Mouse (Mus musculus) hindbrain, embryonic 14.5 days (tissue): ENCODE measurements around the gene Rora. TPM values are rescaled to one million over a fixed set of nuclear protein-coding genes. Genes with fewer than 3 reads are reported as not detected.

Experiments
- ATAC-seq: fragments of 200-750 bp; cut with Nextera tagmentation; 2 replicates; pipeline ENCODE4 v1.8.0; 2017; ENCODE audit warnings: moderate number of reproducible peaks, mild to moderate bottlenecking, moderate TSS enrichment, moderate library complexity; ENCODE audit not compliant: low FRiP score
- DNase-seq: peaks from one replicate; pipeline ENCODE4 v3.0.0-alpha.2; 2015; ENCODE audit warnings: low spot score
- H3K27ac ChIP-seq: fragments of 300-500 bp; sonication (generic); 2 replicates; pipeline ENCODE4 v1.5.1; 2014; ENCODE audit warnings: mild to moderate bottlenecking, moderate library complexity
- H3K27me3 ChIP-seq: fragments of 300-500 bp; sonication (generic); 2 replicates; pipeline ENCODE4 v1.6.1; 2014; ENCODE audit warnings: mild to moderate bottlenecking, low read length, mixed read lengths; ENCODE audit not compliant: control insufficient read depth, insufficient read depth
- H3K36me3 ChIP-seq: fragments of 300-500 bp; sonication (generic); replicated peaks from 2 replicates; pipeline ENCODE4 v1.6.1; 2014; ENCODE audit not compliant: control insufficient read depth, insufficient read depth
- H3K4me1 ChIP-seq: fragments of 300-500 bp; sonication (generic); replicated peaks from 2 replicates; pipeline ENCODE4 v1.6.1; 2014; ENCODE audit warnings: antibody characterized with exemption, low read length, mixed read lengths; ENCODE audit not compliant: control insufficient read depth, insufficient read depth
- H3K4me2 ChIP-seq: fragments of 300-500 bp; sonication (generic); replicated peaks from 2 replicates; pipeline ENCODE4 v1.6.1; 2014; ENCODE audit warnings: mild to moderate bottlenecking, moderate library complexity
- H3K4me3 ChIP-seq: fragments of 300-500 bp; sonication (generic); replicated peaks from 2 replicates; pipeline ENCODE4 v1.5.1; 2014; ENCODE audit warnings: mild to moderate bottlenecking, low read length
- H3K9ac ChIP-seq: fragments of 300-500 bp; sonication (generic); 2 replicates; pipeline ENCODE4 v1.6.1; 2014
- H3K9me3 ChIP-seq: fragments of 300-500 bp; sonication (generic); 2 replicates; pipeline ENCODE4 v1.6.1; 2016; ENCODE audit warnings: low read length; ENCODE audit not compliant: control insufficient read depth
- WGBS: fragments of 180-500 bp; shearing (Covaris S2); extraction: QIAGEN DNeasy Blood & Tissue Kit; methylation state at CpG from one replicate; pipeline ENCODE4 v1.1.7; 2014; 5-methylcytosine and 5-hydroxymethylcytosine counted together
- polyA plus RNA-seq: library from polyadenylated mRNA; unstranded; fragments of >200 nt; fragmentation: Nextera tagmentation; extraction: Ambion mirVana; gene quantifications from 2 replicates; pipeline ENCODE4 v1.2.1, GENCODE M21; 2014

The Rora gene
- polyA plus RNA-seq, 1 experiment from 2014 or later, result 22.0 TPM

DNA sequence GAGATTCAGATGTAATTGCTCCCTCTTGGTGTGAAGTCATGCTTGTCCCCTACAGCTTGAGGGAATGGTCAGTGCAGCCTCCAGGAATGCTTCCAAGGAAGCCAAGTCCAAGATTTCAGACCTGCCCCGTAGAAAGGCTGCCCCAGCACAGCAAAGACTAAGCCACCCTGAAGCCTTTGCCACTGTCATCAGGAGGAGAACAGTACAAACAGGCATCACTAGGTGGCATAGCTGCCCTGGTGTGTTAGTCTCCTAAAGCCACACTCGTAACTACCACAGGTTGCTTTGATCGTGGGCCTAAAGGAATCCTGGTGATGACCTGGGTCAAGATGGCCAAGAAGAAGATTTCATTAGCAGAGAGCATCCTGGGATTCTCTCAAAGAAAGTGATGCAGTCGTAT is 176.3 kb downstream of the Rora start:
- DNase-seq, result no peak
- Histone ChIP-seq H3K4me1 (no peaks in the 10 kb centered on the region), H3K27me3 (no peaks in the 10 kb centered on the region), H3K36me3 (no peaks in the 10 kb centered on the region), H3K27ac (no peak overlapping the region), H3K4me3 (no peak overlapping the region), H3K4me2 (no peak overlapping the region), H3K9me3 (no peaks in the 10 kb centered on the region), H3K9ac (no peak overlapping the region)
- ATAC-seq, result no peak
- 75% methylated on average over 4 of the region's 4 CpGs for WGBS

DNA sequence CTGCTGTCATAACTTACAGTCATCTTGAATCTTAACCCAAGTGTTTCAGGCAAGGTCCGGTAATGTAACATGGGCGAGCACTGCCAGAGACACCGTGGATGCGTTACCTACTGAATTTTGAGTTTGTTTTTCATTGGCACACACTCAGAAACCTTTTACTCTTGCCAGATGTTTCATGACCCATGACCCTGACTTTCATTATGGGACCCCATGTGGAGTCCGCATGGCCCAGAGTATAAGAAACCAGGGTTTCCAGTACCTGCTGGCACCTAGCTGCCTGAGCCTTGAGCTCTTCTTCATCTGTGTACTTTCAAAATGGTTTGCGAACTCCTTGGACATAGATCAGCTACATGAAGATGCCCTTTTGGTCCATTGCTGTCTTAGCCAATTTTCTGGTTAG is 179.7 kb downstream of the Rora start:
- H3K4me3 ChIP-seq, result no peak overlapping the region
- H3K27ac ChIP-seq, result no peak overlapping the region
- 88% methylated on average over 6 of the region's 6 CpGs for WGBS
- no peak overlapping the region for H3K9ac ChIP-seq
- H3K9me3 ChIP-seq, result no peaks in the 10 kb centered on the region
- H3K4me2 ChIP-seq, result no peak overlapping the region
- DNase-seq, result no peak
- no peaks in the 10 kb centered on the region for H3K36me3 ChIP-seq
- H3K4me1 ChIP-seq, result no peaks in the 10 kb centered on the region
- no peak for ATAC-seq
- no peaks in the 10 kb centered on the region for H3K27me3 ChIP-seq

DNA sequence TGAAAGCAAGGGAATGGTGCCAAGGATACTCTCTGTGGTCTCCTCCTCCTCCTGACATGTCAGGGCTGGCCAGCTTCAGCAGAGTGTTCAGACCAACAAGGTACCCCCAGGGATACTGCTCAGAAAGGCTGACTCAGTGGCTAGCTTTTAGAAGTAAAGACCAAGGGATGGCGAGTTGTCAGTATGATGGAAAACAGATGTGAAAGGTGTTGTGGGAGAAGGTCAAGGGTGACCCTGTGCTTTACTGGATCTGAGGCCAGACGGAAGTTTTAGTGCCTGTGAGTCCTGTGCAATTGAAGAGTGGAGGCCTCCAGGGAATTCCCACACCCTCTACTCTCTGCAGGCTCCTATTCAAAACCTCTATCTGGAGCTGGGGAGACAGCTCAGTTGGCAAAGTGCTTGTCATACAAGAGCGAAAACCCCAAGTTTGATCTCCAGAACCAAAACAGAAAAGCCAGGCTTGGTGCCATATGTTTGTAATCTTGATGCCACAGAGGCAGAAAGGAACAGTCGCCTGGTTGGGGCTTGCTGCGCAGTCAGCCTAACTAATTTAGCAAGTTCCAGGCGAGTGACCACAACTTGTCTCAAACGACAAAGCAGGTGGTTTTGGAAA is 181.6 kb downstream of the Rora start:
- Histone ChIP-seq H3K36me3 (no peaks in the 10 kb centered on the region), H3K4me3 (no peak overlapping the region), H3K27me3 (no peaks in the 10 kb centered on the region), H3K9ac (no peak overlapping the region), H3K27ac (no peak overlapping the region), H3K4me2 (no peak overlapping the region), H3K4me1 (no peaks in the 10 kb centered on the region), H3K9me3 (no peaks in the 10 kb centered on the region)
- 81% methylated on average over 7 of the region's 7 CpGs for WGBS
- DNase-seq (no peak), ATAC-seq (no peak)

DNA sequence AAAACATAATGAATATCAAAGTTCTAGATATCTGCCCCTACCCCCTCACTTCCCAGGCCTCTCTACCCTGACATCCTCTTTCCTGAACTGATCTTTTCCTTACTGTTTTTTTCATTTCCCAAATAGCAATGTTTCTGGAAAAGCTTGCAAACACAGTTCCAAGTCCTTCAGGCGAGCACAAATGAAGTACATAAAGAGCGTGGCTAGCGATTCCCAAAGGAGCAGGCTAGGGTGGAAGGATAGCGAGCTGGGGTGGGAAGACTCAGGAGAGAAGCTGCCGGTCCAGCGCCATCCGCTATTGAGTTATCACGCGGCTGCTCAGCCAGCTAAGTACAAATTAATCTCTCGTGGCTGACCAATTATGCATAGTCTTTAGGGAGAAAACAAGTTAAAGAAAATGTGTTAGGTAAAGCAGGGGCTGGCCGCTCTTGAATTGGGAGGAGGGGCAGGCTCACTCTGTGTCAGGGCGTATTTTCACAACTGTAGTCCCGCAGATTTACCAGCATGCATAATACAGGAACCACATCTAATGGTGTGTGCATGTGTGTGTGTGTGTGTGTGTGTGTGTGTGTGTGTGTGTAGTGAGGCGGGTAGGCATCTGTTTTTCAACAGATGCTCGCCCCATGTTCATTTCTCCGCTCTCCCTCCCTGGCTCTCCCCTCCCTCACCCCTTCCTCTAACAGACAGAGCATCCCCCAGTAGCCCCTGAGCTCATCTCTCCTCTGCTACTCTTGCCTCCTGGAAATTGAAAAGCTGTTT is 188.7 kb downstream of the Rora start:
- DNase-seq (no peak), ATAC-seq (peak; percentile 46; the same call in 1 of the 2 replicates)
- Histone ChIP-seq H3K27ac (peak overlapping the region; percentile 2; the same call in 1 of the 2 replicates), H3K4me3 (no peak overlapping the region), H3K4me1 (0 out of 2 replicates have a peak, but pooled peaks cover 9% of the 10 kb centered on the region), H3K9ac (no peak overlapping the region), H3K9me3 (no peaks in the 10 kb centered on the region), H3K4me2 (peak overlapping the region; percentile 13), H3K36me3 (no peaks in the 10 kb centered on the region), H3K27me3 (no peaks in the 10 kb centered on the region)
- WGBS, result 26% methylated on average over 16 of the region's 16 CpGs

DNA sequence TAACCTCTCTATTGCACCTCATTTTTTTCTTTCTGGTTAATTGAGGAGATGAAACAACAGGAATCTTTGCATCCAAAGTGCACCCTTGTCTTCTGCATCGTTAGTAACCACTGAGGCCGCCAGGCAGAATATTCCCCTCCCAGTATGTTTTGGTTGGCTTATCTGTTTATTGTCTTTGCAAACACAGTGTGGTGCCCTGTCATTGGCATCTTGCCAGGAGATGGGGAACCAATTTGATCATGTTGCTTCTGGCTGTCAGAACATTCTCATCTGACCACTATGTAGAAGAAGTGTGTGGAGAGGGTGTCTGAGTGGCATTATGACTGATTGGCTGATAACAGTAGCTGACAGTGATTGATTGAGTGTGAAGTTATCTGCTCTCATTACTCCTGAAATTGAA is 192.0 kb downstream of the Rora start:
- H3K4me3 ChIP-seq, result no peak overlapping the region
- H3K27me3 ChIP-seq, result no peaks in the 10 kb centered on the region
- no peak overlapping the region for H3K27ac ChIP-seq
- WGBS, result 35% methylated on average over 2 of the region's 2 CpGs
- ATAC-seq (0 out of 2 replicates have a peak, but pooled peaks have one; percentile 24), DNase-seq (no peak)
- H3K4me1 ChIP-seq, result 0 out of 2 replicates have a peak, but pooled peaks cover 9% of the 10 kb centered on the region
- H3K36me3 ChIP-seq, result no peaks in the 10 kb centered on the region
- no peak overlapping the region for H3K4me2 ChIP-seq
- no peak overlapping the region for H3K9ac ChIP-seq
- no peaks in the 10 kb centered on the region for H3K9me3 ChIP-seq

DNA sequence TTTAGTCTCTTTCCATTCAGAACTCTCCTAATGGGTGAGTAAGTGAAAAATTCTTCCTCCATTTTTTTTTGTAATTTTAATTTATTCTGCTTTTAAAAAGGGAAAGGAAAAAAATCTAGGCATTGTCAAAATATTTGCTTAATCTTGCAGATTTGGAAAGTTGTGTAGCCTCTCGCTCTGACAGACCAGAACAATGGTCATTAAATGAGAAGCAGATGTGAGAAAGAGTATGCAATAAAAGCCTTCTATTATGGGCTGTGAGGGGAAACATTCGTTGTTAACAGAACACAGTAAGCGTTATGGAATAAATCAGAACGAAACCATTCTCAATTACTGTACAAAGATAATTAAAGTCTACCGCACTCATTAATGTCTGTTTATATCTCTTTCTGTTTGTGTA is 196.7 kb downstream of the Rora start:
- Histone ChIP-seq H3K4me3 (no peak overlapping the region), H3K9ac (no peak overlapping the region), H3K27me3 (no peaks in the 10 kb centered on the region), H3K27ac (no peak overlapping the region), H3K4me1 (no peaks in the 10 kb centered on the region), H3K36me3 (no peaks in the 10 kb centered on the region), H3K4me2 (no peak overlapping the region), H3K9me3 (no peaks in the 10 kb centered on the region)
- no peak for ATAC-seq
- no peak for DNase-seq
- WGBS, result 70% methylated on average over 5 of the region's 5 CpGs

DNA sequence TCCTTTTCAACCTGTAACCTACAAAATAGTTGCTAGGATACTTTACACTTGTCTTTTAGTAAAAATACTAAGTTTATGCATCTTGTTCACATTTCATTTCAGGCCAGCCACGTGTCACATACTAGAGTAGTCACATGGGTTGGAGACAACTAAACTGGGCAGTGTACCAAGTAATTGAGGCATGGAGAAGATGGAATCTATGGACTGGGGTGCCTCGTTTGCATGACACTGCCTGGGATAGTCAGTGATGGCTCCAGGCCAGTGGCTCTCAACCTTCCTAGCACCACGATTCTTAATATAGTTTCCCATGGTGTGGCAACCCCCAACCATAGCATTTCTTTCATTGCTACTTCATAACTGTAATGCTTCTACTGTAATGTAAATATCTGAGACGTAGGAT is 198.6 kb downstream of the Rora start:
- no peaks in the 10 kb centered on the region for H3K9me3 ChIP-seq
- H3K36me3 ChIP-seq, result no peaks in the 10 kb centered on the region
- H3K4me1 ChIP-seq, result peaks cover 3% of the 10 kb centered on the region; the same call in 1 of the 2 replicates
- H3K27me3 ChIP-seq, result no peaks in the 10 kb centered on the region
- WGBS, result 54% methylated on average over 4 of the region's 4 CpGs
- DNase-seq (peak; percentile 32), ATAC-seq (no peak)
- H3K27ac ChIP-seq, result no peak overlapping the region
- no peak overlapping the region for H3K4me3 ChIP-seq
- H3K9ac ChIP-seq, result no peak overlapping the region
- H3K4me2 ChIP-seq, result no peak overlapping the region

DNA sequence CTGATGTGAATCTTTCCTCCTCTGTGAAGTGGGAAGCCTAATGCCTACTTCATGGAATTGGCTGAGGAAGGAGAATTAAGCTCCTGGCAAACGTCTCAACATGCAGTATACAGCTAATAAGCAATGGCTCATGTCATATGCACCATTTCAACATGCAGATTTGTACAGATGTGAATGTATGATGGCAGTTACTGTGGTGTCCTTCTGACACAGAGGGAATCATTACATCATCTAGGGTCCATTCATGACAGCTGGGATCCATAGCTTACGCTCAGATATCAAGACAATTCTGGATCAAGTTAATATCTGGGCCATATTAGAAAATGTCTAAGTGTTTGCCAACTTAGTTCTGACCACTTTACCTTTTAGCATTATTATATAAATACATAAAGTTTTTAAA is 199.3 kb downstream of the Rora start:
- no peak overlapping the region for H3K4me3 ChIP-seq
- WGBS, result 78% methylated on average over 2 of the region's 2 CpGs
- H3K9ac ChIP-seq, result no peak overlapping the region
- no peak overlapping the region for H3K27ac ChIP-seq
- H3K36me3 ChIP-seq, result no peaks in the 10 kb centered on the region
- H3K4me2 ChIP-seq, result no peak overlapping the region
- no peaks in the 10 kb centered on the region for H3K27me3 ChIP-seq
- H3K9me3 ChIP-seq, result no peaks in the 10 kb centered on the region
- H3K4me1 ChIP-seq, result peaks cover 7% of the 10 kb centered on the region; the same call in 1 of the 2 replicates
- no peak for ATAC-seq
- DNase-seq, result no peak

DNA sequence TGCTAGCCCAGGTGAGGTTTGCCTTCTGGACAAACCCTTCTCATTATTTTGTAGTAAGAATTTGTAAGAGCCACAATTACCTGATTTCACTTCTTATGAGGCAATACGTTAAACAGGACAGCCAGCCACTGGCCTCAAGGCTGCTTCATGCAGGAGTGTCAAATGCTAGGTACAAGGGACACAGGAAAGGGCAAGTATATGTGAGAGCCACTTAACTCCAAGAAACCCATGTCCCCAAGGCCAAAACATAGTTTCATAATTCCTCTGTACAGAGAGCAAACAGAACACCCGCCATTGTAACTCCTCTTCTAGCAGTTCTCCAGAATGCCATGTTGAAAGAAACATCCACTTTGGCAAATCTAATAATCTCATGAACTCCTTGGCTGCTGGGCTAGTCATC is 205.9 kb downstream of the Rora start:
- 88% methylated on average over 2 of the region's 2 CpGs for WGBS

More for the DNA sequence above, 205.9 kb downstream of the Rora start:
- DNase-seq (no peak), ATAC-seq (no peak)
- H3K9me3 ChIP-seq, result no peaks in the 10 kb centered on the region
- no peak overlapping the region for H3K9ac ChIP-seq
- H3K27ac ChIP-seq, result no peak overlapping the region
- H3K4me1 ChIP-seq, result peaks cover 23% of the 10 kb centered on the region
- H3K4me3 ChIP-seq, result no peak overlapping the region
- H3K27me3 ChIP-seq, result no peaks in the 10 kb centered on the region
- no peaks in the 10 kb centered on the region for H3K36me3 ChIP-seq
- no peak overlapping the region for H3K4me2 ChIP-seq
